Mouse (Mus musculus): ENCODE data around the gene Hoxa9. TPM values are rescaled to one million over a fixed set of nuclear protein-coding genes. Genes with fewer than 3 reads are reported as not detected.

Gene Hoxa9
- polyA plus RNA-seq, 1 experiment, result 17.7 TPM

- Histone ChIP-seq H3ac (ENCODE audit: control insufficient read depth, insufficient read length) (no peak overlapping the region), H3K36me3 (ENCODE audit: control insufficient read depth, insufficient read depth) (no peaks in the 10 kb centered on the region), H3K4me2 (ENCODE audit: low read depth) (no peak overlapping the region), H3K79me2 (ENCODE audit: control insufficient read depth, insufficient read depth) (no peaks in the 10 kb centered on the region), H3K27me3 (ENCODE audit: control insufficient read depth, insufficient read depth, insufficient read length) (no peaks in the 10 kb centered on the region), H3K4me3 (no peak overlapping the region)
- TF ChIP-seq CEBPB (IDR thresholded peaks at IDR 0.05; ENCODE audit: insufficient read depth, poor library complexity, severe bottlenecking), result no peak
- TF ChIP-seq MYOG (IDR thresholded peaks at IDR 0.05; ENCODE audit: control insufficient read depth in 1 of 3, insufficient read depth in 1 of 3, insufficient read length in 2 of 3, low read depth in 2 of 3), result no peak
- TF ChIP-seq TCF12 (IDR thresholded peaks at IDR 0.05; ENCODE audit: insufficient read depth, poor library complexity, severe bottlenecking), result no peak
- TF ChIP-seq POLR2AphosphoS2 (IDR thresholded peaks at IDR 0.05; ENCODE audit: insufficient read length, low read depth), result no peak
- TF ChIP-seq USF1 (IDR thresholded peaks at IDR 0.05; ENCODE audit: low read depth), result no peak
- TF ChIP-seq E2F4 (IDR thresholded peaks at IDR 0.05; ENCODE audit: insufficient read depth), result no peak
- no peak for TF ChIP-seq SRF (IDR thresholded peaks at IDR 0.05; ENCODE audit: control insufficient read depth, insufficient read length, low read depth)
- TF ChIP-seq POLR2A (IDR thresholded peaks at IDR 0.05; ENCODE audit: insufficient read length, low read depth), result no peak
- TF ChIP-seq TCF3 (IDR thresholded peaks at IDR 0.05; ENCODE audit: insufficient read length, low read depth), result no peak
- no peak for TF ChIP-seq REST (IDR thresholded peaks at IDR 0.05; ENCODE audit: insufficient read depth, insufficient read length)
These were observed 48.1 kb downstream of the Hoxa9 start for GRCm38 (mm10) chr6:52182793-52183192.

- Histone ChIP-seq H3K4me2 (ENCODE audit: low read depth) (no peak overlapping the region), H3K27me3 (ENCODE audit: control insufficient read depth, insufficient read depth, insufficient read length) (no peaks in the 10 kb centered on the region), H3K4me3 (no peak overlapping the region), H3K79me2 (ENCODE audit: control insufficient read depth, insufficient read depth) (no peaks in the 10 kb centered on the region), H3K36me3 (ENCODE audit: control insufficient read depth, insufficient read depth) (no peaks in the 10 kb centered on the region), H3ac (ENCODE audit: control insufficient read depth, insufficient read length) (no peak overlapping the region)
- TF ChIP-seq POLR2AphosphoS2 (IDR thresholded peaks at IDR 0.05; ENCODE audit: insufficient read length, low read depth), result no peak
These were observed 48.9 kb downstream of the Hoxa9 start for GRCm38 (mm10) chr6:52182030-52182429.

GRCm38 (mm10) chr6:52180726-52181125, 50.2 kb downstream of the Hoxa9 start:
- H3K4me2 ChIP-seq (ENCODE audit: low read depth), result no peak overlapping the region
- TF ChIP-seq TCF3 (IDR thresholded peaks at IDR 0.05; ENCODE audit: insufficient read length, low read depth) (no peak), POLR2A (IDR thresholded peaks at IDR 0.05; ENCODE audit: insufficient read length, low read depth) (no peak), MAX (IDR thresholded peaks at IDR 0.05; ENCODE audit: low read depth) (no peak)
- H3ac ChIP-seq (ENCODE audit: control insufficient read depth, insufficient read length), result no peak overlapping the region
- H3K27me3 ChIP-seq (ENCODE audit: control insufficient read depth, insufficient read depth, insufficient read length), result no peaks in the 10 kb centered on the region
- no peaks in the 10 kb centered on the region for H3K79me2 ChIP-seq (ENCODE audit: control insufficient read depth, insufficient read depth)
- H3K4me3 ChIP-seq, result no peak overlapping the region
- H3K36me3 ChIP-seq (ENCODE audit: control insufficient read depth, insufficient read depth), result no peaks in the 10 kb centered on the region

- Histone ChIP-seq H3K27me3 (ENCODE audit: control insufficient read depth, insufficient read depth, insufficient read length) (no peaks in the 10 kb centered on the region), H3ac (ENCODE audit: control insufficient read depth, insufficient read length) (no peak overlapping the region), H3K79me2 (ENCODE audit: control insufficient read depth, insufficient read depth) (no peaks in the 10 kb centered on the region), H3K4me3 (no peak overlapping the region), H3K4me2 (ENCODE audit: low read depth) (no peak overlapping the region), H3K36me3 (ENCODE audit: control insufficient read depth, insufficient read depth) (no peaks in the 10 kb centered on the region)
- TF ChIP-seq MYOG (IDR thresholded peaks at IDR 0.05; ENCODE audit: control insufficient read depth in 1 of 3, insufficient read depth in 1 of 3, insufficient read length in 2 of 3, low read depth in 2 of 3), result no peak
- TF ChIP-seq REST (IDR thresholded peaks at IDR 0.05; ENCODE audit: insufficient read depth, insufficient read length), result no peak
- TF ChIP-seq E2F4 (IDR thresholded peaks at IDR 0.05; ENCODE audit: insufficient read depth), result no peak
- no peak for TF ChIP-seq TCF3 (IDR thresholded peaks at IDR 0.05; ENCODE audit: insufficient read length, low read depth)
- TF ChIP-seq MYOD1 (IDR thresholded peaks at IDR 0.05; ENCODE audit: control insufficient read depth in 1 of 3, insufficient read length in 2 of 3, low read depth in 2 of 3), result no peak
- no peak for TF ChIP-seq POLR2AphosphoS2 (IDR thresholded peaks at IDR 0.05; ENCODE audit: insufficient read length, low read depth)
- no peak for TF ChIP-seq MAX (IDR thresholded peaks at IDR 0.05; ENCODE audit: low read depth)
- no peak for TF ChIP-seq USF1 (IDR thresholded peaks at IDR 0.05; ENCODE audit: low read depth)
- no peak for TF ChIP-seq POLR2A (IDR thresholded peaks at IDR 0.05; ENCODE audit: insufficient read length, low read depth)
- no peak for TF ChIP-seq CEBPB (IDR thresholded peaks at IDR 0.05; ENCODE audit: insufficient read depth, poor library complexity, severe bottlenecking)
These were observed 50.6 kb downstream of the Hoxa9 start for GRCm38 (mm10) chr6:52180213-52180710.

GRCm38 (mm10) chr6:52179690-52180089, 51.2 kb downstream of the Hoxa9 start:
- Histone ChIP-seq H3ac (ENCODE audit: control insufficient read depth, insufficient read length) (no peak overlapping the region), H3K36me3 (ENCODE audit: control insufficient read depth, insufficient read depth) (no peaks in the 10 kb centered on the region), H3K4me3 (no peak overlapping the region), H3K79me2 (ENCODE audit: control insufficient read depth, insufficient read depth) (no peaks in the 10 kb centered on the region), H3K27me3 (ENCODE audit: control insufficient read depth, insufficient read depth, insufficient read length) (no peaks in the 10 kb centered on the region), H3K4me2 (ENCODE audit: low read depth) (no peak overlapping the region)
- TF ChIP-seq MAX (IDR thresholded peaks at IDR 0.05; ENCODE audit: low read depth), result no peak
- no peak for TF ChIP-seq POLR2AphosphoS2 (IDR thresholded peaks at IDR 0.05; ENCODE audit: insufficient read length, low read depth)
- no peak for TF ChIP-seq MYOD1 (IDR thresholded peaks at IDR 0.05; ENCODE audit: control insufficient read depth in 1 of 3, insufficient read length in 2 of 3, low read depth in 2 of 3)
- TF ChIP-seq MYOG (IDR thresholded peaks at IDR 0.05; ENCODE audit: control insufficient read depth in 1 of 3, insufficient read depth in 1 of 3, insufficient read length in 2 of 3, low read depth in 2 of 3), result no peak
- TF ChIP-seq USF1 (IDR thresholded peaks at IDR 0.05; ENCODE audit: low read depth), result no peak
- TF ChIP-seq TCF12 (IDR thresholded peaks at IDR 0.05; ENCODE audit: insufficient read depth, poor library complexity, severe bottlenecking), result no peak
- TF ChIP-seq CEBPB (IDR thresholded peaks at IDR 0.05; ENCODE audit: insufficient read depth, poor library complexity, severe bottlenecking), result no peak
- TF ChIP-seq POLR2A (IDR thresholded peaks at IDR 0.05; ENCODE audit: insufficient read length, low read depth), result no peak
- no peak for TF ChIP-seq E2F4 (IDR thresholded peaks at IDR 0.05; ENCODE audit: insufficient read depth)
- TF ChIP-seq REST (IDR thresholded peaks at IDR 0.05; ENCODE audit: insufficient read depth, insufficient read length), result no peak
